Mouse (Mus musculus): ENCODE results near the gene Fam72a.

DNA sequence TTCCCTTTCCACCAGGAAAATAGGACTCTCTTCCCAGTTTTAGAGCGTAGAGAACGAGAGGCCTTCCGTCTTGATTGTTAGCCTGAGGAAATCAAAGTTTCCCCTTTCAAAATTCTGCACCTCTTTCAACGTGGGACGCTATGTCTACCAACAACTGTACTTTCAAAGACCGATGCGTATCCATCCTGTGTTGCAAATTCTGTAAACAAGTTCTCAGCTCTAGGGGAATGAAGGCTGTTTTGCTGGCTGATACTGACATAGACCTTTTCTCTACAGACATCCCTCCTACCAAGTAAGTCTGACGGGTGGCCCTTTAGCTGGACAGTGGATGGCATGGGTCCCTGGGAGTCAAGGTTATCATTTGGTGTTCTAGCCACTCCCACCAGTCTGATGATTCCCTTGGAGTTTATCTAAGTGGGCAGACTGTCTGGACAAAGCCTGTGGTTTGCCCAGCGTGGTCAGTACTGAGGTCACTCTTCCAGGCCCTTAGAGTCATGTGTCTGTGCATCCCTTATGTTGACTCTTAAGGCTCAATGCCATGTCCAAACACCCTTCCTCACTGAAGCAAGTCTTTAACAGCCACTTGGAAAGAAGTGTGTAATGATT lies 961 bp downstream of the Fam72a start:
- TF ChIP-seq CEBPB (IDR thresholded peaks at IDR 0.05; ENCODE audit: insufficient read depth, poor library complexity, severe bottlenecking) (no peak), POLR2AphosphoS2 (IDR thresholded peaks at IDR 0.05; ENCODE audit: insufficient read length, low read depth) (no peak), MYOG (IDR thresholded peaks at IDR 0.05; ENCODE audit: control insufficient read depth in 1 of 3, insufficient read depth in 1 of 3, insufficient read length in 2 of 3, low read depth in 2 of 3) (no peak), MAX (IDR thresholded peaks at IDR 0.05; ENCODE audit: low read depth) (no peak), SRF (IDR thresholded peaks at IDR 0.05; ENCODE audit: control insufficient read depth, insufficient read length, low read depth) (no peak)

Data from myocyte (in vitro differentiated cells).